Mouse (Mus musculus): Measurements from ENCODE around the gene Gm12695.

Gene Gm12695

DNA sequence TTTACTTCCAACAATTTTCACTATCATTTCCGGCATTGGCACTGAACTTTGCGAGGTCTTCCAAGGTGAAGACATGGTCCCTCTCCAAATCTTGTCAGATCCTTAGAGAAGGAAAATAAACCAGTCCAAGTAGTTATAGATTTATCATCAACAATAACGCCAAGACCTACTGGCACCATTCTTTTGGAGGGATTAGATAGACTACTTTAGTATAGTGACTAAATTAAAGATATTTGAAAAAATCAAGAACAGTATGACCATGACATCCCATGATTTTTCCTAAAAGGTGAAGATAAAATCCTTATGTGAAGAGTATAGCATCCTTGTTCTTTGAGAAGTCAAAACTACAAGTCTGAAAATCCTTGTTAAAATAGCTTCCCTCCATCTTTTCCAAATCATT, at the start of gene Gm12695:
Gene Gm12695, minus strand, starts transcription at position 101 of the 400 bp plus-strand sequence.
- no peak for DNase-seq (ENCODE audit: low spot score)

DNA sequence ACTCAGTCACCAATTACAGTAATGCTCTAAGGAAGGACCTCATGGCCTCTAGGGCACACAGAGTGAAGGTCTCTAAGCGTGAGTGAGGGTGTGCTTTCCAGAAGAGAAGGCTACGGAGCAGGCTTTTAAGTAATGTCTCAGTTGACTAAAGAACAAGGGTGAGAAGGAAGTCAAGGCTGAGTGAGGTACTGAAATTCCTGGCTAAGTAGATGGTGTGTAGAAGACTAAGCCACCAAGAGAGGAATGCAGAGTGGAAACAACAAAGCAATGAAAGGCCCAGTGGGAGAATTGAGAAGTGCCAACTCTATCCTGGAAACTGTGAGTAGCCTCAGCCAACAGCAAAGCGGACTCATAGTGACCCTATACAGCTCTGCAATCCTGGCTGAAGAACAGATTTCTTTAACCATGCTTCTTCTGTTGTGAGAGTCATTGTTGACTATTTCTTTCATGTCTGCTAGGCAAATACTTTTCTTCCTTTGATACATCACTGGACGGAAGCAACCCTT, 40.6 kb upstream of the Gm12695 start:
- no peak for DNase-seq (ENCODE audit: low spot score)

DNA sequence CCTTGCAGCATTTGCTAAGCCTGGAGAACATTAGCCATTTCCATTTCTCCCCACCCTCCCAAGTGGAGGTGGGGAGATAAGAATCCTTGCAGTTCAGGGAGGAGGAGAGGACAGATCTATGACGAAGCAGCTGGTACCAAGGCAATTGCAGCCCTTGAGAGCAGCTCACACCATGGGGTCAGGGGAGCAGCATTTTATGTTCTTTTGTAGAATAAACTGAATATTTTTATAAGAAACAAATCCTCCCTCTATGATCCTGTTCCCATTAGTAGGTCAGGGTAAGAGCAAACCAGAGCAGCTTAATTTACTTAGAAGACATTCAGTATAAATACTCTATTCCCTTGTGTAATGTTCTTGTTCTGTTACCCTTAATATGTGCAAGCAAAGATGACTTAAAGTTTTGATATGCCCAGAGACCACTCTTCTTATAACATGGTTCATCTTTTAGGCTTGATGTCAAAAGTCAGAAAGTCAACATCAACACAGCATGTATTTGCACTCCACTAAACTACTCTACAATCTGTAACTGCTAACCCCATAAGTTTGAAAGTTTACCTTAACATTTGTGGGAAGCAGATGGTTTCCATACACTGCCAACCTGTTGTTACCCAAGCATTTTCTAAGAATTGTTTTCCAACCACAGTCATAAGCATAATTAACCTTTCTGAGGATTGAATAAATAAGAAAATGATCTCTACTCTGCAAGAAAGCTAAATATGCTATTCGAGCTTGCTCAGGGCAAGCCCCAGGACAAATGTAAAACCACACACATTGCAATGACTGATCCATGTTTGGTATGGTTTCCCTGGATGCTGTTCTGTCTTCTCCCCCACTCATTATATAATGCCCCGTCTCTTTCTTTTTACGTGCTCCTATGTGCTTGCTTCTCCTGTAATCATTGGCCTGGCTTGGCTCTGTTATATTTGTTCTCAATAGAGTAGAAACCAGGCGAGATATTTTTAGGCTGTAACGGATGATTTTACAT, 22.1 kb upstream of the Gm12695 start:
- no peak for DNase-seq (ENCODE audit: low spot score)

GRCm38 (mm10) chr4:96799380-96800157, 14.6 kb upstream of the Gm12695 start:
- DNase-seq (ENCODE audit: low spot score): peak; percentile 25

- no peak for DNase-seq (ENCODE audit: low spot score)
Observed at GRCm38 (mm10) chr4:96797583-96797982, 12.6 kb upstream of the Gm12695 start.

DNA sequence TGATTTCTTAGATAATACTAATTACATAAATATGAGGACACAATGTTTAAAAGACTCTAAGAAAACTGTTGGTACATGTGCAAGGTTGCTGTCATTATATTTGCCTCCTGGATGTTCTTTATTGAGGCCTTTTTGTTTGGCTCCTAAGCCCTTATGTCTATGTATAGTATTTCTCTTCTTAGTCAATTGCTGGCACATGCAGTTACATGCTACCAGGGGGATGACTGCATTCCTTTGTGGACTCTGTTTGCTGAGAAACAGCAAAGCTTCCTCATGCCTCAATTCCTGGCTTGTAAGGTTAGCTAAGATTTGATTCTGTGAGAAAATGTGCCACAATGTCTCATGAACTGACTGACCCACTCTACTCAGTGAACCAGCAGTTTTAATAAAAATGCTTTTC, 6.3 kb upstream of the Gm12695 start:
- no peak for DNase-seq (ENCODE audit: low spot score)

- no peak for DNase-seq (ENCODE audit: low spot score)
Observed at GRCm38 (mm10) chr4:96789905-96790304, 4.9 kb upstream of the Gm12695 start.

DNA sequence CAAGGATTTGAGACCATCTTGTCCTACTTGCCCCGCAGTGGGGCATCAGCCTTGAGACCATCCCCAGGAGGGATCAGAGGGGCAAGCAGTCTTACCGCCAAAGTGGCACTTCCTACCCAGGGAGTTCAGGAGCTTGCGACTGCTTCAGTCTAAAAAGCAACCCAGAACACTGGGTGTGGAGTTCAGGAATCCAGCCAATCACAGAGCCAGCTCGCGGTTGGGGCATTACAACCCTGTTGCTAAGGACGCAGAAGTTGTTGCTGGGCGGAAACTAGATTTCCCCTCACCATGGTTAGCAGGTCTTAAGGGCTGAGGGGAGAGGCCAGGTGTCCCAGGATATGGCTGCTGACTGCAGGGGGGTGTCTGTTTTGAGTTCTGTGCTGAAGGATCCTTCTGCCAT, 1.6 kb upstream of the Gm12695 start:
- no peak for DNase-seq (ENCODE audit: low spot score)

- DNase-seq (ENCODE audit: low spot score): no peak
Observed at GRCm38 (mm10) chr4:96772966-96773566, 11.9 kb downstream of the Gm12695 start.

GRCm38 (mm10) chr4:96766396-96766998, 18.5 kb downstream of the Gm12695 start:
- DNase-seq (ENCODE audit: low spot score): no peak

GRCm38 (mm10) chr4:96751953-96752352, 33.0 kb downstream of the Gm12695 start:
- no peak for DNase-seq (ENCODE audit: low spot score)

GRCm38 (mm10) chr4:96740472-96740871, 44.5 kb downstream of the Gm12695 start:
- DNase-seq (ENCODE audit: low spot score): no peak

GRCm38 (mm10) chr4:96729256-96729655, 55.7 kb downstream of the Gm12695 start:
- DNase-seq (ENCODE audit: low spot score): no peak

- DNase-seq (ENCODE audit: low spot score): no peak
Observed at GRCm38 (mm10) chr4:96728211-96728610, 56.8 kb downstream of the Gm12695 start.

DNA sequence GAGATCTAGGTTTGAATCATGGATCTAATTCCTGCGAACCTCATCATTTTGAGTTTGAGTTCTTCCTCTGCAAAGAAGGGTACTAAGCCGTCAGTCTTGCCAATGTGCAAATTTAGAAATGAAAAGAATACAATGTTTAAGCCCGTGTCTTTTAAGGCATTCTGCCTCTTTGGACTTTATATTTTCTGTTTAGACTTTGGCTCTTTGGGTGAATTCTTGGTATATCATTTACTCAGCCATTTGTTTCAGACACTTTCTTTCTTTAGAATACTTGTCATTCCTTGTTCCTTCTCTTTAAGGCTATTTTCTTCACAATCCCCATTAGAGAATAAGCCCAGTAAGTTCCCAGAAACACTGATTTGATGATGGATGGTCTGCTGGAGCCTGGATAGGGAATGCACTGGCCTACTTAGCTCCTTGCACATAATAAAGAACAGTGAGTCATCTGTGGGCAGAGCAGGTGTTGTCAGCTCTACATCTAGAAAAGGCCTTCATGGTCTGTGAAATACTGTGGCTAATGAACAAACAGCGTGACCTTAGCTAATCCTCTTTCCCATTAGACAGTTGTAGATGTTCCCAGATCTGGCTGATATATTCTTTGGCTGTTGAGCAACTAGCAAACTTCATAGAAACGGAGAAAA, 59.5 kb downstream of the Gm12695 start:
- no peak for DNase-seq (ENCODE audit: low spot score)

- DNase-seq (ENCODE audit: low spot score): no peak
Observed at GRCm38 (mm10) chr4:96722301-96722700, 62.7 kb downstream of the Gm12695 start.

- no peak for DNase-seq (ENCODE audit: low spot score)
Observed at GRCm38 (mm10) chr4:96718977-96719966, 65.7 kb downstream of the Gm12695 start.

DNA sequence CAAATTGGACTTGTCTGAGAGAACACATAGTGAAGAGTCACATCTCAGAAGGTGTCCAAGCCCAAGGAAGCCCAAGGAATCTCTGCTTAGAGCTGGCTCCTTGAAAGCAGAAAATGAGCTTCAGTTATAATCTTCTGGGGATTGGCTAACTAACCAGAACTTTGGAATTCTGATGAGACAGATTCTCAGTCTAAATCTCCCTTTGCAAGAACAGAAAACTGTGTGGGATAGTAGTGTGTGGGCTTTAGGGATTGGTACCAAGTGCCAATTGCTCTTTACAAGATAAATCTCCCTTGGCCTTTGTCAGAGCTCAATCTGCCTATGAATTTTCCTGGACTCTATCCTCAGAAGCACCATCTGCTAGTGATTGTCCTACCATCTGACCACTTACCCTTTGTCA, 66.5 kb downstream of the Gm12695 start:
- DNase-seq (ENCODE audit: low spot score): no peak

GRCm38 (mm10) chr4:96705281-96705951, 79.6 kb downstream of the Gm12695 start:
- DNase-seq (ENCODE audit: low spot score): peak; percentile 24

- DNase-seq (ENCODE audit: low spot score): no peak
Observed at GRCm38 (mm10) chr4:96698218-96698561, 86.8 kb downstream of the Gm12695 start.

All from urinary bladder, postnatal 14 days (tissue).